Mouse (Mus musculus) liver, postnatal 0 days (tissue): ENCODE data around the gene Nop2.

ENCODE experiments used
- CTCF ChIP-seq: sonication (generic); IDR thresholded peaks from 2 replicates; pipeline ENCODE4 v1.5.1; 2016; ENCODE audit warnings: antibody characterized with exemption, low read depth
- EP300 ChIP-seq: IDR thresholded peaks from 2 replicates; pipeline ENCODE4 v1.6.1; 2016; ENCODE audit warnings: antibody characterized with exemption, low read depth, mild to moderate bottlenecking

DNA sequence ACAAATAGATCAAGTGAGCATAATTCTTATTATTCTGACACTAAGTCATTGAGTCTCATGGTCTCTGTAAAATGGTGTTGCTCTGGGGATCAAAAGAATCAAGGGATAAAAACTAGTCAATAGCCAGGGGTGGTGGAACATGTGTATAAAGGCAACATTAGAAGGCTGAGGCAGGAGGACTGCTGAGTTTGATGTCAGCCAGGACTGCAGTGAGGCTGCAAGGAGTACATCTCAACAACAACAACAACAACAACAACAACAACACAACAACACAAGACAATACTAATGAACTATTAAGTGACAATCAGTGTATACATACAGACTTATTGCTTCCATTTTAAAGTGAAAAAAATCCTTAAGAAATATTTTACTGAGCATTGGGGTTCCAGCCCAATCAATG lies 59.1 kb downstream of the Nop2 start:
- TF ChIP-seq CTCF, result no peak
- no peak for TF ChIP-seq EP300
